Mouse (Mus musculus): ENCODE results near the gene Aph1a. TPM values are rescaled to one million over a fixed set of nuclear protein-coding genes. Genes with fewer than 3 reads are reported as not detected.
"Not testable (repeated sequence)": the region's sequence is repeated elsewhere in the genome, so short reads cannot be mapped to it uniquely, and the experiment has no call there.

The Aph1a gene
- polyA plus RNA-seq (2015; fragmentation: Nextera tagmentation; extraction: Ambion mirVana) = 10.9 and 12.6 TPM in 2 replicates

- not testable (repeated sequence) for H3K27me3 ChIP-seq (ENCODE audit: control insufficient read depth, insufficient read depth, low read depth, low read length); H3K9me3 ChIP-seq (replicated peaks; ENCODE audit: control insufficient read depth, low read length); H3K36me3 ChIP-seq (ENCODE audit: control insufficient read depth, insufficient read depth)
- Histone ChIP-seq H3K4me3 (ENCODE audit: low read depth, low read length) (peak within 1 kb of the TSS; percentile 69), H3K9ac (ENCODE audit: low read depth, low read length) (peak within 1 kb of the TSS; percentile 71), H3K4me1 (ENCODE audit: control insufficient read depth, low read depth, low read length) (peaks cover 26% of the 10 kb centered on the region), H3K27ac (ENCODE audit: low read length) (peak within 1 kb of the TSS; percentile 72), H3K4me2 (ENCODE audit: low read depth, low read length) (peak within 1 kb of the TSS; percentile 90)
- 0% methylated on average over 19 of the region's 43 CpGs for WGBS (ENCODE audit: insufficient replicate concordance)
- peak; percentile 99 for ATAC-seq (ENCODE audit: low read depth)
Measured at GRCm38 (mm10) chr3:95893606-95894316, at the start of gene Aph1a. Aph1a (plus strand) TSS chr3:95893969.

- 0 out of 2 replicates have a peak, but pooled peaks have one; percentile 17 for ATAC-seq (ENCODE audit: low read depth)
- no peaks in the 10 kb centered on the region for H3K9me3 ChIP-seq (replicated peaks; ENCODE audit: control insufficient read depth, low read length)
- no peak overlapping the region for H3K9ac ChIP-seq (ENCODE audit: low read depth, low read length)
- peaks cover 14% of the 10 kb centered on the region for H3K4me1 ChIP-seq (ENCODE audit: control insufficient read depth, low read depth, low read length)
- no peaks in the 10 kb centered on the region for H3K27me3 ChIP-seq (ENCODE audit: control insufficient read depth, insufficient read depth, low read depth, low read length)
- no peak overlapping the region for H3K4me3 ChIP-seq (ENCODE audit: low read depth, low read length)
- WGBS (ENCODE audit: insufficient replicate concordance) = 30% methylated on average over 4 of the region's 4 CpGs
- no peak overlapping the region for H3K27ac ChIP-seq (ENCODE audit: low read length)
- no peak overlapping the region for H3K4me2 ChIP-seq (ENCODE audit: low read depth, low read length)
- peaks cover 64% of the 10 kb centered on the region for H3K36me3 ChIP-seq (ENCODE audit: control insufficient read depth, insufficient read depth)
Measured at GRCm38 (mm10) chr3:95850611-95851010, 43.2 kb upstream of the Aph1a start.

DNA sequence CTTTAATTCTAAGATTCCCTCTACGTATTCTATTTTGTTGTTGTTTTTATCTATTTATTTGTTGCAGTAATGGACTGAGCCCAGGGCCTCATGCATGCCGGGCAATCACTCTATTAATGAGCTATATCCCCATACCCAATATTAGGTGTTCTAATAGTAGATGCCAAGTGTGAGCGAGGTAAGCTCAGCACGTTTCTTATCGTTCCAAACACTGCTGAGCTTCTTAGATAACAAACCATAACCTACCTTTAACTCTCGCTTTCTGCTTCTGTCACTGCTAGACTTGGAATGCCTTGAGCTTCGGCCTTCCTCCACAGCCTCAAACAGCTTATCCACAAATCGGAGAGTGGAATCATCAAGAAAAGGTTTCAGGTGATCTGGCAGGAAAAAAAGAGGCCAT lies 42.5 kb upstream of the Aph1a start:
- no peaks in the 10 kb centered on the region for H3K27me3 ChIP-seq (ENCODE audit: control insufficient read depth, insufficient read depth, low read depth, low read length)
- no peak overlapping the region for H3K4me2 ChIP-seq (ENCODE audit: low read depth, low read length)
- ATAC-seq (ENCODE audit: low read depth) = peak; percentile 24; the same call in 1 of the 2 replicates
- no peak overlapping the region for H3K27ac ChIP-seq (ENCODE audit: low read length)
- H3K4me3 ChIP-seq (ENCODE audit: low read depth, low read length) = no peak overlapping the region
- 39% methylated on average over 8 of the region's 8 CpGs for WGBS (ENCODE audit: insufficient replicate concordance)
- H3K4me1 ChIP-seq (ENCODE audit: control insufficient read depth, low read depth, low read length) = peaks cover 18% of the 10 kb centered on the region
- H3K9me3 ChIP-seq (replicated peaks; ENCODE audit: control insufficient read depth, low read length) = no peaks in the 10 kb centered on the region
- peaks cover 58% of the 10 kb centered on the region for H3K36me3 ChIP-seq (ENCODE audit: control insufficient read depth, insufficient read depth)
- no peak overlapping the region for H3K9ac ChIP-seq (ENCODE audit: low read depth, low read length)

- Histone ChIP-seq H3K27me3 (ENCODE audit: control insufficient read depth, insufficient read depth, low read depth, low read length) (no peaks in the 10 kb centered on the region), H3K27ac (ENCODE audit: low read length) (peak within 1 kb of the TSS; percentile 84), H3K4me2 (ENCODE audit: low read depth, low read length) (peak within 1 kb of the TSS; percentile 79), H3K36me3 (ENCODE audit: control insufficient read depth, insufficient read depth) (peaks cover 18% of the 10 kb centered on the region), H3K4me3 (ENCODE audit: low read depth, low read length) (peak within 1 kb of the TSS; percentile 82), H3K4me1 (ENCODE audit: control insufficient read depth, low read depth, low read length) (peaks cover 19% of the 10 kb centered on the region), H3K9me3 (replicated peaks; ENCODE audit: control insufficient read depth, low read length) (no peaks in the 10 kb centered on the region), H3K9ac (ENCODE audit: low read depth, low read length) (peak within 1 kb of the TSS; percentile 85)
- WGBS (ENCODE audit: insufficient replicate concordance) = under 1% methylated on average over 56 of the region's 56 CpGs
- ATAC-seq (ENCODE audit: low read depth) = peak; percentile 98
Measured at GRCm38 (mm10) chr3:95855502-95856089, 38.2 kb upstream of the Aph1a start, which contains the start of gene Prpf3. Prpf3 (minus strand) TSS chr3:95855885.

GRCm38 (mm10) chr3:95856115-95856514 lies 37.7 kb upstream of the Aph1a start:
- Histone ChIP-seq H3K9ac (ENCODE audit: low read depth, low read length) (peak overlapping the region; percentile 85), H3K4me3 (ENCODE audit: low read depth, low read length) (peak overlapping the region; percentile 82), H3K4me2 (ENCODE audit: low read depth, low read length) (peak overlapping the region; percentile 79), H3K27me3 (ENCODE audit: control insufficient read depth, insufficient read depth, low read depth, low read length) (no peaks in the 10 kb centered on the region), H3K27ac (ENCODE audit: low read length) (peak overlapping the region; percentile 84), H3K9me3 (replicated peaks; ENCODE audit: control insufficient read depth, low read length) (no peaks in the 10 kb centered on the region), H3K36me3 (ENCODE audit: control insufficient read depth, insufficient read depth) (peaks cover 18% of the 10 kb centered on the region), H3K4me1 (ENCODE audit: control insufficient read depth, low read depth, low read length) (peaks cover 15% of the 10 kb centered on the region)
- 36% methylated on average over 7 of the region's 7 CpGs for WGBS (ENCODE audit: insufficient replicate concordance)
- ATAC-seq (ENCODE audit: low read depth) = no peak

GRCm38 (mm10) chr3:95857050-95857449 lies 36.7 kb upstream of the Aph1a start:
- ATAC-seq (ENCODE audit: low read depth); H3K4me1 ChIP-seq (ENCODE audit: control insufficient read depth, low read depth, low read length); H3K27me3 ChIP-seq (ENCODE audit: control insufficient read depth, insufficient read depth, low read depth, low read length); H3K9ac ChIP-seq (ENCODE audit: low read depth, low read length); H3K4me3 ChIP-seq (ENCODE audit: low read depth, low read length); H3K27ac ChIP-seq (ENCODE audit: low read length); H3K9me3 ChIP-seq (replicated peaks; ENCODE audit: control insufficient read depth, low read length); H3K4me2 ChIP-seq (ENCODE audit: low read depth, low read length): not testable (repeated sequence)
- WGBS (ENCODE audit: insufficient replicate concordance) = 72% methylated on average over 1 of the region's 1 CpGs
- H3K36me3 ChIP-seq (ENCODE audit: control insufficient read depth, insufficient read depth) = peaks cover 13% of the 10 kb centered on the region

- WGBS (ENCODE audit: insufficient replicate concordance) = 63% methylated on average over 3 of the region's 3 CpGs
- H3K27me3 ChIP-seq (ENCODE audit: control insufficient read depth, insufficient read depth, low read depth, low read length); H3K9ac ChIP-seq (ENCODE audit: low read depth, low read length); ATAC-seq (ENCODE audit: low read depth); H3K4me2 ChIP-seq (ENCODE audit: low read depth, low read length); H3K4me3 ChIP-seq (ENCODE audit: low read depth, low read length); H3K36me3 ChIP-seq (ENCODE audit: control insufficient read depth, insufficient read depth); H3K4me1 ChIP-seq (ENCODE audit: control insufficient read depth, low read depth, low read length); H3K27ac ChIP-seq (ENCODE audit: low read length); H3K9me3 ChIP-seq (replicated peaks; ENCODE audit: control insufficient read depth, low read length): not testable (repeated sequence)
Measured at GRCm38 (mm10) chr3:95858278-95858677, 35.5 kb upstream of the Aph1a start.

- Histone ChIP-seq H3K9me3 (replicated peaks; ENCODE audit: control insufficient read depth, low read length) (no peaks in the 10 kb centered on the region), H3K4me1 (ENCODE audit: control insufficient read depth, low read depth, low read length) (peaks cover 6% of the 10 kb centered on the region), H3K36me3 (ENCODE audit: control insufficient read depth, insufficient read depth) (peaks cover 4% of the 10 kb centered on the region), H3K4me3 (ENCODE audit: low read depth, low read length) (no peak overlapping the region), H3K27me3 (ENCODE audit: control insufficient read depth, insufficient read depth, low read depth, low read length) (no peaks in the 10 kb centered on the region), H3K27ac (ENCODE audit: low read length) (no peak overlapping the region), H3K4me2 (ENCODE audit: low read depth, low read length) (no peak overlapping the region), H3K9ac (ENCODE audit: low read depth, low read length) (no peak overlapping the region)
- WGBS (ENCODE audit: insufficient replicate concordance) = 59% methylated on average over 3 of the region's 3 CpGs
- no peak for ATAC-seq (ENCODE audit: low read depth)
Measured at GRCm38 (mm10) chr3:95860323-95860722, 33.4 kb upstream of the Aph1a start.

GRCm38 (mm10) chr3:95861216-95861615 lies 32.6 kb upstream of the Aph1a start:
- no peak overlapping the region for H3K27ac ChIP-seq (ENCODE audit: low read length)
- ATAC-seq (ENCODE audit: low read depth) = no peak
- H3K4me2 ChIP-seq (ENCODE audit: low read depth, low read length) = no peak overlapping the region
- WGBS (ENCODE audit: insufficient replicate concordance) = 62% methylated on average over 10 of the region's 10 CpGs
- no peaks in the 10 kb centered on the region for H3K27me3 ChIP-seq (ENCODE audit: control insufficient read depth, insufficient read depth, low read depth, low read length)
- no peaks in the 10 kb centered on the region for H3K9me3 ChIP-seq (replicated peaks; ENCODE audit: control insufficient read depth, low read length)
- peaks cover 4% of the 10 kb centered on the region for H3K36me3 ChIP-seq (ENCODE audit: control insufficient read depth, insufficient read depth)
- peaks cover 3% of the 10 kb centered on the region for H3K4me1 ChIP-seq (ENCODE audit: control insufficient read depth, low read depth, low read length)
- H3K4me3 ChIP-seq (ENCODE audit: low read depth, low read length) = no peak overlapping the region
- no peak overlapping the region for H3K9ac ChIP-seq (ENCODE audit: low read depth, low read length)

All from liver, embryonic 16.5 days (tissue).